Mouse (Mus musculus) fibroblast of lung, adult 2 months (primary cell): ENCODE data around the gene P3h1.
A peak's percentile ranks its signal among the peaks of the same experiment; 100 is the strongest.

ENCODE experiments used
- DNase-seq: peaks from one replicate; pipeline ENCODE4 v3.0.0-alpha.2; 2011; ENCODE audit warnings: low read depth

The P3h1 gene

GRCm38 (mm10) chr4:119238661-119239060 lies 5.9 kb downstream of the P3h1 start:
- DNase-seq, result no peak

GRCm38 (mm10) chr4:119239181-119239682 lies 6.5 kb downstream of the P3h1 start:
- peak; percentile 81 for DNase-seq

GRCm38 (mm10) chr4:119241664-119242063 lies 8.9 kb downstream of the P3h1 start:
- DNase-seq, result no peak

- no peak for DNase-seq
These were observed 9.9 kb downstream of the P3h1 start for GRCm38 (mm10) chr4:119242571-119242970.

GRCm38 (mm10) chr4:119244468-119245240 lies 11.9 kb downstream of the P3h1 start:
- DNase-seq, result no peak

- DNase-seq, result no peak
These were observed 12.8 kb downstream of the P3h1 start for GRCm38 (mm10) chr4:119245556-119245955.

GRCm38 (mm10) chr4:119245961-119246360 lies 13.2 kb downstream of the P3h1 start:
- no peak for DNase-seq

GRCm38 (mm10) chr4:119246688-119247225 lies 14.0 kb downstream of the P3h1 start:
- DNase-seq, result no peak

GRCm38 (mm10) chr4:119247462-119248235 lies 14.9 kb downstream of the P3h1 start:
- DNase-seq, result no peak

- no peak for DNase-seq
These were observed 15.8 kb downstream of the P3h1 start for GRCm38 (mm10) chr4:119248407-119248965.

GRCm38 (mm10) chr4:119252025-119252808 lies 19.5 kb downstream of the P3h1 start:
- no peak for DNase-seq

- DNase-seq, result no peak
These were observed 21.4 kb downstream of the P3h1 start for GRCm38 (mm10) chr4:119254012-119254618.

- DNase-seq, result no peak
These were observed 22.6 kb downstream of the P3h1 start, which contains the start of gene Cldn19 for GRCm38 (mm10) chr4:119255351-119255750. TSS of gene Cldn19 (plus strand) at chr4:119255414.

GRCm38 (mm10) chr4:119257083-119257482 lies 24.4 kb downstream of the P3h1 start:
- DNase-seq, result no peak

GRCm38 (mm10) chr4:119259344-119260254 lies 26.9 kb downstream of the P3h1 start:
- DNase-seq, result no peak

- DNase-seq, result no peak
These were observed 28.5 kb downstream of the P3h1 start for GRCm38 (mm10) chr4:119261087-119261713.

GRCm38 (mm10) chr4:119262483-119262882 lies 29.8 kb downstream of the P3h1 start:
- DNase-seq, result no peak

GRCm38 (mm10) chr4:119263459-119263858 lies 30.7 kb downstream of the P3h1 start:
- no peak for DNase-seq

- no peak for DNase-seq
These were observed 33.9 kb downstream of the P3h1 start for GRCm38 (mm10) chr4:119266606-119267005.

- DNase-seq, result no peak
These were observed 41.9 kb downstream of the P3h1 start for GRCm38 (mm10) chr4:119274627-119275026.
